Mouse (Mus musculus) liver, adult 2 months (tissue): ENCODE measurements around the gene Chn2.

Experiments used
- CTCF ChIP-seq: fragments of 200-500 bp; IDR thresholded peaks from 2 replicates; pipeline ENCODE4 v1.5.1; 2011; ENCODE audit warnings: low read depth, low read length, control low read depth
- POLR2A ChIP-seq: fragments of 200-500 bp; IDR thresholded peaks from 2 replicates; pipeline ENCODE4 v1.6.1; 2011; ENCODE audit warnings: low read length, control low read depth; ENCODE audit not compliant: insufficient read depth; ENCODE audit errors: extremely low read depth

DNA sequence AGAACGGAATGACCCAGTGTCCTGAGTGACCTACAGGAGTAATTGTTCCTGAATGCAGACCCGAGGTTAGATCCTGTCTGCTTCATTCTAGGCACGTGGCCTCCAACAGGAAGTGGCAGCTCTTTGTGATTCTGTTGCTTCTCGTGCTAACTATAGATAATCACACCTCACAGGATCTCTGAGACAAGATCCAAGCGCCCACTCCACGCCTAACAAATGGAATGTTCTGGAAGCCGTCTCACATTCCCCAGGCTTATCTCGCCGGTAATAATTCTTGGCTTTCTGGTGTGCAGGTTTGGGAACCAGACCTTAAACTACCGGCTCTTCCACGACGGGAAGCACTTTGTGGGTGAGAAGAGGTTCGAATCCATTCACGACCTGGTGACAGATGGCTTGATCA, 180.8 kb downstream of the Chn2 start:
- no peak for TF ChIP-seq CTCF
- no peak for TF ChIP-seq POLR2A
